Mouse (Mus musculus) CH12.LX (cell line): ENCODE results near the gene Ptpn11. TPM values are rescaled to one million over a fixed set of nuclear protein-coding genes. Genes with fewer than 3 reads are reported as not detected.

ENCODE experiments used
- DNase-seq: peaks from one replicate; pipeline ENCODE4 v3.0.0-alpha.2; 2013; ENCODE audit errors: extremely low read depth
- H3K27ac ChIP-seq: 2 replicates; pipeline ENCODE4 v1.5.1; 2012; ENCODE audit warnings: low read depth, mild to moderate bottlenecking, control low read depth, moderate library complexity; ENCODE audit not compliant: insufficient read depth
- H3K27me3 ChIP-seq: replicated peaks from 2 replicates; pipeline ENCODE3; 2012; ENCODE audit warnings: inconsistent platforms
- H3K36me3 ChIP-seq, 2 experiments: replicated peaks in 1 of 2; 2 replicates each; pipeline versions ENCODE3 to v1.6.1; 2012; ENCODE audit warnings: inconsistent platforms in 1 of 2, low read length in 1 of 2, mild to moderate bottlenecking in 1 of 2, mixed read lengths in 1 of 2, moderate library complexity in 1 of 2; ENCODE audit not compliant: control insufficient read depth in 1 of 2, insufficient read depth in 1 of 2
- H3K4me1 ChIP-seq, 2 experiments: 2 replicates each; pipeline ENCODE4 v1.6.1; 2012; ENCODE audit warnings: inconsistent platforms in 1 of 2, moderate library complexity in 1 of 2; ENCODE audit not compliant: insufficient read depth in 2 of 2, control insufficient read depth in 1 of 2
- H3K4me2 ChIP-seq: 2 replicates; pipeline ENCODE4 v1.6.1; 2012; ENCODE audit warnings: low read depth, mild to moderate bottlenecking, control low read depth; ENCODE audit not compliant: poor library complexity, insufficient read depth, severe bottlenecking
- H3K4me3 ChIP-seq, 3 experiments: fragments of 150-350 bp in 1 of 3; sonication (generic) in 1 of 3; replicated peaks in 1 of 3; 2 replicates each; pipeline versions ENCODE3 to v1.5.1; 2011 to 2012; ENCODE audit warnings: low read depth in 2 of 3, low read length in 2 of 3, mild to moderate bottlenecking in 2 of 3, moderate library complexity in 2 of 3, control low read depth in 1 of 3, improper control_type of control experiment in 1 of 3, inconsistent platforms in 1 of 3, mixed read lengths in 1 of 3; ENCODE audit not compliant: poor library complexity in 1 of 3
- H3K79me2 ChIP-seq: replicated peaks from 2 replicates; pipeline ENCODE4 v1.6.1; 2012; ENCODE audit warnings: mild to moderate bottlenecking, moderate library complexity; ENCODE audit not compliant: control insufficient read depth, poor library complexity, insufficient read depth, severe bottlenecking; ENCODE audit errors: extremely low read depth
- H3K9ac ChIP-seq: 2 replicates; pipeline ENCODE4 v1.6.1; 2012; ENCODE audit warnings: low read depth, mild to moderate bottlenecking, control low read depth, moderate library complexity; ENCODE audit not compliant: insufficient read depth
- H3K9me3 ChIP-seq: replicated peaks from 2 replicates; pipeline ENCODE3; 2012; ENCODE audit warnings: low read length, inconsistent platforms, mixed read lengths
- BHLHE40 ChIP-seq: IDR thresholded peaks from 2 replicates; pipeline ENCODE4 v1.6.1; 2011; ENCODE audit warnings: mild to moderate bottlenecking, low read depth, low read length, improper control_type of control experiment
- CHD2 ChIP-seq: IDR thresholded peaks from 2 replicates; pipeline ENCODE4 v1.6.1; 2011; ENCODE audit warnings: low read length, improper control_type of control experiment
- CTCF ChIP-seq, 2 experiments: IDR thresholded peaks in 1 of 2; conservative IDR thresholded peaks in 1 of 2; 2 replicates each; pipeline ENCODE4 v1.5.1; 2011 to 2012; ENCODE audit warnings: low read depth in 2 of 2, low read length in 2 of 2, improper control_type of control experiment in 1 of 2, inconsistent platforms in 1 of 2, mild to moderate bottlenecking in 1 of 2, moderate library complexity in 1 of 2
- EP300 ChIP-seq: IDR thresholded peaks from 2 replicates; pipeline ENCODE4 v1.6.1; 2011; ENCODE audit warnings: low read length, improper control_type of control experiment
- ETS1 ChIP-seq: conservative IDR thresholded peaks from 2 replicates; pipeline ENCODE4 v1.6.1; 2012; ENCODE audit warnings: low read depth, mild to moderate bottlenecking, inconsistent platforms, low read length, improper control_type of control experiment, moderate library complexity
- HCFC1 ChIP-seq: IDR thresholded peaks from 2 replicates; pipeline ENCODE4 v1.6.1; 2012; ENCODE audit warnings: low read depth, mild to moderate bottlenecking, inconsistent platforms, low read length, improper control_type of control experiment
- JUN ChIP-seq: IDR thresholded peaks from 2 replicates; pipeline ENCODE4 v1.6.1; 2011; ENCODE audit warnings: low read depth, mild to moderate bottlenecking, low read length, improper control_type of control experiment, moderate library complexity; ENCODE audit not compliant: insufficient read depth
- JUND ChIP-seq: conservative IDR thresholded peaks from 2 replicates; pipeline ENCODE4 v1.6.1; 2011; ENCODE audit warnings: low read depth, low read length, improper control_type of control experiment
- MAFK ChIP-seq: IDR thresholded peaks from 2 replicates; pipeline ENCODE4 v1.6.1; 2011; ENCODE audit warnings: low read length, improper control_type of control experiment; ENCODE audit not compliant: insufficient replicate concordance
- MAX ChIP-seq: IDR thresholded peaks from 2 replicates; pipeline ENCODE4 v1.6.1; 2011; ENCODE audit warnings: low read length, improper control_type of control experiment
- MAZ ChIP-seq: IDR thresholded peaks from 2 replicates; pipeline ENCODE4 v1.6.1; 2012; ENCODE audit warnings: low read depth, mild to moderate bottlenecking, inconsistent platforms, low read length, improper control_type of control experiment, moderate library complexity
- MEF2A ChIP-seq: IDR thresholded peaks from 2 replicates; pipeline ENCODE4 v1.6.1; 2014; ENCODE audit warnings: low read depth, mild to moderate bottlenecking, inconsistent platforms, low read length, improper control_type of control experiment, borderline replicate concordance
- MXI1 ChIP-seq: IDR thresholded peaks from 2 replicates; pipeline ENCODE4 v1.6.1; 2011; ENCODE audit warnings: mild to moderate bottlenecking, low read depth, low read length, improper control_type of control experiment
- MYC ChIP-seq: IDR thresholded peaks from 2 replicates; pipeline ENCODE4 v1.6.1; 2011; ENCODE audit warnings: low read depth, mild to moderate bottlenecking, improper control_type of control experiment, low read length
- NELFE ChIP-seq: IDR thresholded peaks from 2 replicates; pipeline ENCODE4 v1.6.1; 2011; ENCODE audit warnings: low read depth, low read length, improper control_type of control experiment
- PAX5 ChIP-seq: IDR thresholded peaks from 2 replicates; pipeline ENCODE4 v1.6.1; 2012; ENCODE audit warnings: low read length, inconsistent platforms, mixed read lengths
- POLR2AphosphoS2 ChIP-seq: IDR thresholded peaks from 2 replicates; pipeline ENCODE4 v1.6.1; 2011; ENCODE audit warnings: low read depth, low read length, improper control_type of control experiment
- RAD21 ChIP-seq: IDR thresholded peaks from 2 replicates; pipeline ENCODE4 v1.6.1; 2011; ENCODE audit warnings: low read depth, mild to moderate bottlenecking, low read length, improper control_type of control experiment, moderate library complexity
- RCOR1 ChIP-seq: conservative IDR thresholded peaks from 2 replicates; pipeline ENCODE4 v1.6.1; 2012; ENCODE audit warnings: low read depth, mild to moderate bottlenecking, inconsistent platforms, low read length, improper control_type of control experiment
- SIN3A ChIP-seq: IDR thresholded peaks from 2 replicates; pipeline ENCODE4 v1.6.1; 2012; ENCODE audit warnings: low read length, improper control_type of control experiment, inconsistent platforms
- SMC3 ChIP-seq: IDR thresholded peaks from 2 replicates; pipeline ENCODE4 v1.6.1; 2011; ENCODE audit warnings: low read depth, low read length, improper control_type of control experiment
- TCF12 ChIP-seq: IDR thresholded peaks from 2 replicates; pipeline ENCODE4 v1.6.1; 2014; ENCODE audit warnings: low read depth, mild to moderate bottlenecking, inconsistent platforms, low read length, improper control_type of control experiment
- UBTF ChIP-seq: IDR thresholded peaks from 2 replicates; pipeline ENCODE4 v1.6.1; 2012; ENCODE audit warnings: low read depth, mild to moderate bottlenecking, inconsistent platforms, low read length, improper control_type of control experiment, moderate library complexity
- USF1 ChIP-seq: IDR thresholded peaks from 2 replicates; pipeline ENCODE4 v1.6.1; 2014; ENCODE audit warnings: low read depth, mild to moderate bottlenecking, inconsistent platforms, low read length, improper control_type of control experiment
- USF2 ChIP-seq: conservative IDR thresholded peaks from 2 replicates; pipeline ENCODE4 v1.6.1; 2011; ENCODE audit warnings: low read depth, low read length, improper control_type of control experiment
- ZC3H11A ChIP-seq: IDR thresholded peaks from 2 replicates; pipeline ENCODE4 v1.6.1; 2012; ENCODE audit warnings: low read depth, mild to moderate bottlenecking, inconsistent platforms, low read length, improper control_type of control experiment
- ZNF384 ChIP-seq: IDR thresholded peaks from 2 replicates; pipeline ENCODE4 v1.6.1; 2012; ENCODE audit warnings: low read depth, low read length, improper control_type of control experiment, inconsistent platforms
- dilution Hi-C: fragments of 300-500 bp; cut with MboI; formaldehyde crosslinking; loops from 2 replicates; pipeline ENCODE4 v1.14.3; 2020; ENCODE audit warnings: low sequenced_read_pairs; ENCODE audit not compliant: extremely low pct_unique_long_range_greater_than_20kb, extremely low pct_ligation_motif_present
- in situ Hi-C: fragments of 300-500 bp; cut with MboI; formaldehyde crosslinking; loops from 3 replicates; pipeline ENCODE4 v1.14.3; 2019; ENCODE audit warnings: low sequenced_read_pairs, low pct_ligation_motif_present, low pct_unique_long_range_greater_than_20kb, mixed read lengths
- polyA plus RNA-seq: library from polyadenylated mRNA; unstranded; fragments of >175 nt; gene quantifications from 2 replicates; pipeline ENCODE4 v1.2.1, GENCODE M21; 2012; ENCODE audit warnings: low read depth; ENCODE audit not compliant: insufficient read length
- total RNA-seq, 2 experiments: library from RNA; depleted of rRNA; stranded (reverse); fragments of 300-350 nt in 1 of 2; fragments of >200 nt in 1 of 2; gene quantifications; 2 replicates each; pipeline ENCODE4 v1.2.3; 2012 to 2014

Gene Ptpn11
- total and polyA plus RNA-seq, 3 experiments: 33.2 to 62.8 (median 44.6) TPM

- H3K4me3 ChIP-seq: no peak overlapping the region
- peaks cover 31 to 53% of the 10 kb centered on the region in 2 experiments for H3K36me3 ChIP-seq
- dilution Hi-C loops (no loop called here), in situ Hi-C loops (no loop called here)
- no peak for TF ChIP-seq USF2
- TF ChIP-seq JUN: no peak
- TF ChIP-seq PAX5: no peak
- TF ChIP-seq ZNF384: no peak
- no peak for TF ChIP-seq TCF12
- TF ChIP-seq ZC3H11A: no peak
- no peak for TF ChIP-seq MAFK
- TF ChIP-seq NELFE: no peak
- no peak for TF ChIP-seq MEF2A
- TF ChIP-seq SIN3A: no peak
- no peak for TF ChIP-seq ETS1
- TF ChIP-seq SMC3: no peak
- TF ChIP-seq POLR2AphosphoS2: no peak
- no peak for TF ChIP-seq MXI1
- peaks cover 3 to 25% of the 10 kb centered on the region in 2 experiments; a peak in 3 of 4 replicates for H3K4me1 ChIP-seq
- H3K79me2 ChIP-seq: no peaks in the 10 kb centered on the region
- no peaks in the 10 kb centered on the region for H3K9me3 ChIP-seq
- H3K27me3 ChIP-seq: no peaks in the 10 kb centered on the region
- H3K4me2 ChIP-seq: no peak overlapping the region
- no peak for DNase-seq
- no peak overlapping the region for H3K9ac ChIP-seq
- H3K27ac ChIP-seq: no peak overlapping the region
Measured at GRCm38 (mm10) chr5:121129254-121129653, 61.9 kb downstream of the Ptpn11 start.

- Histone ChIP-seq H3K4me2 (no peak overlapping the region), H3K27ac (no peak overlapping the region), H3K9ac (no peak overlapping the region), H3K4me3 (no peak overlapping the region), H3K4me1 (peaks cover 5 to 42% of the 10 kb centered on the region in 2 experiments), H3K27me3 (no peaks in the 10 kb centered on the region), H3K36me3 (peaks cover 4 to 22% of the 10 kb centered on the region in 2 experiments), H3K9me3 (no peaks in the 10 kb centered on the region), H3K79me2 (no peaks in the 10 kb centered on the region)
- no peak for TF ChIP-seq SIN3A
- no peak for TF ChIP-seq EP300
- TF ChIP-seq MYC: no peak
- TF ChIP-seq NELFE: no peak
- no peak for TF ChIP-seq RCOR1
- peak; percentile 73 to 75 for TF ChIP-seq CTCF (conservative IDR thresholded peaks at IDR 0.05 in 1 of 2, IDR thresholded peaks at IDR 0.05 in 1 of 2; ENCODE audit: low read depth in 2 of 2, low read length in 2 of 2)
- TF ChIP-seq TCF12: no peak
- TF ChIP-seq RAD21: peak; percentile 64
- TF ChIP-seq JUND: no peak
- no peak for TF ChIP-seq MEF2A
- TF ChIP-seq MAZ: no peak
- TF ChIP-seq ZC3H11A: peak; percentile 25; the same call in 1 of the 2 replicates
- no peak for TF ChIP-seq MAFK
- TF ChIP-seq UBTF: no peak
- no peak for TF ChIP-seq HCFC1
- TF ChIP-seq BHLHE40: no peak
- no peak for TF ChIP-seq MXI1
- no peak for TF ChIP-seq MAX
- TF ChIP-seq ZNF384: no peak
- TF ChIP-seq SMC3: peak; percentile 81
- TF ChIP-seq CHD2: no peak
- no peak for TF ChIP-seq USF1
- TF ChIP-seq ETS1: no peak
- TF ChIP-seq JUN: no peak
- dilution Hi-C loops (no loop called here), in situ Hi-C loops (no loop called here)
- no peak for DNase-seq
Measured at GRCm38 (mm10) chr5:121126051-121126450, 65.1 kb downstream of the Ptpn11 start.
